Mouse (Mus musculus): Measurements from ENCODE around the gene 2010300C02Rik. TPM values are rescaled to one million over a fixed set of nuclear protein-coding genes. Genes with fewer than 3 reads are reported as not detected.

2010300C02Rik gene
- polyA plus RNA-seq, 1 experiment from 2014 or later = 9.2 TPM

DNA sequence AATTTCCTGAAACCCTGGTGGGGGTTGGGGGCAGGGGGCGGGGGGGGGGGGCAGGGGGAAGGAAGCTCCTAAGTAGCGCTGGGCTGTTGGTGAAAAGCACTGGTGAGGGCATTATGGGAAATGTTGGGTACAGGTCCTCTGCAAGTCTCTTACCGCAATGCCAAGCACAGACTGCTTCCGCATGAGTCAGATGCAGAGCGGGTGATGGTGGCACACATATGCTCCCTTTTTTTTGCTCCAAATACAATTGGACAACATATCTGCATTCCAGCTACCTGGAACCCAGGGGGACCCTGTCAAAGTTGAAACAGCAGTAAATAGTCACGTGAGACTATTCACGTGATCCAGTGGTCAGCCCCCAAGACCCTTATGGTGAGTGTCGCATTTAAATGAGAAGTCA, 7.3 kb upstream of the 2010300C02Rik start:
- Histone ChIP-seq H3K4me2 (replicated peaks; ENCODE audit: low read depth, low read length) (no peak overlapping the region), H3K4me1 (ENCODE audit: insufficient read depth, low read depth, low read length) (no peaks in the 10 kb centered on the region), H3K27me3 (replicated peaks; ENCODE audit: insufficient read depth, low read length) (no peaks in the 10 kb centered on the region), H3K27ac (ENCODE audit: low read length) (no peak overlapping the region), H3K9ac (replicated peaks; ENCODE audit: low read depth) (no peak overlapping the region), H3K4me3 (ENCODE audit: low read depth, low read length) (no peak overlapping the region), H3K9me3 (ENCODE audit: low read length) (no peaks in the 10 kb centered on the region), H3K36me3 (ENCODE audit: insufficient read depth, low read length) (no peaks in the 10 kb centered on the region)
- ATAC-seq (no peak), DNase-seq (ENCODE audit: low spot score) (no peak)
- TF ChIP-seq CTCF (IDR thresholded peaks at IDR 0.05) = no peak
- TF ChIP-seq EP300 (IDR thresholded peaks at IDR 0.05) = no peak
- 88% methylated on average over 8 of the region's 8 CpGs for WGBS

DNA sequence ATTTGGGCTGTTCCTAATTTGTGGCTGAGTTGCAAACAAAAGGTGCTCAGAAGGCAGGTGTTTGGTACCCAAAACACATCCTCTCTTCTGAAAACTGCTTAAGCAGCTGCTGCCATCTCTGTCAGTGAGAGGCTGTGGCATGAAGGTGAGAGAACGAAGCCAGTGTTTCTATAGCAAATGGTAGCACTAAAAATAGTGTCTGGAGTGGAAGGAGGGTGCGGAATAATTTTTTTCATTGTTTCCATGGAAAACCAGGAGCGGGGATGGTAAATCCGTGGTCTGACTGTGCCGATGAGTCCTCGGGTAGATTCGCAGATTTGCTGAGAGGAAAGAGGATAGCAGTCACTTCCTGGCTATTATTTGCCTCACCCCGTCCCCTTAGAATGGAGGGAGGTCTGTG, 6.5 kb upstream of the 2010300C02Rik start:
- H3K9ac ChIP-seq (replicated peaks; ENCODE audit: low read depth) = no peak overlapping the region
- TF ChIP-seq EP300 (IDR thresholded peaks at IDR 0.05) = no peak
- no peak for TF ChIP-seq CTCF (IDR thresholded peaks at IDR 0.05)

GRCm38 (mm10) chr1:37725880-37726279, 6.0 kb upstream of the 2010300C02Rik start:
- TF ChIP-seq CTCF (IDR thresholded peaks at IDR 0.05) = no peak
- TF ChIP-seq EP300 (IDR thresholded peaks at IDR 0.05) = no peak
- ATAC-seq (no peak), DNase-seq (ENCODE audit: low spot score) (no peak)

More for the DNA sequence above, 6.5 kb upstream of the 2010300C02Rik start:
- Histone ChIP-seq H3K4me1 (ENCODE audit: insufficient read depth, low read depth, low read length) (no peaks in the 10 kb centered on the region), H3K4me2 (replicated peaks; ENCODE audit: low read depth, low read length) (no peak overlapping the region), H3K9me3 (ENCODE audit: low read length) (no peaks in the 10 kb centered on the region), H3K4me3 (ENCODE audit: low read depth, low read length) (no peak overlapping the region), H3K27ac (ENCODE audit: low read length) (no peak overlapping the region), H3K27me3 (replicated peaks; ENCODE audit: insufficient read depth, low read length) (no peaks in the 10 kb centered on the region), H3K36me3 (ENCODE audit: insufficient read depth, low read length) (no peaks in the 10 kb centered on the region)
- ATAC-seq (no peak), DNase-seq (ENCODE audit: low spot score) (no peak)
- 55% methylated on average over 8 of the region's 8 CpGs for WGBS

DNA sequence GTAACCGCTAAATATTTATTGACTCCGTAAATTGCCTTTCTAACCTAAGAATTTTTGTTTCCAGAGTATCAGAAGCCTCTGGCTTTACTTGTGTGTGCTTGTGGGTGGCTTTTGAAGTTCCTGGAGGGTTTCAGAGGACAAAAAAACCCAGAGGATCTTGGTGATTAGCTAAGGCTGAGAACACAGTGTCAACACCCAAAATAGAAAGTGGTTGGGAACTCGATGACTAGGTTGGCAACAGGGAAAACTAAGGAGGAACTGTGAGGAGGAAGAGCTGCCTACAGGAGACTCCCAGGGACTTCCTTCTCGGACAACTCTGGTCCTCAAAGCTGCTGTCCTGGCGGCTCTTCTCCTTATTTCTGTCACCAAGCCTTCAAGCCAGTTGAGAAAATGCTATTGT, 1.2 kb upstream of the 2010300C02Rik start:
- no peaks in the 10 kb centered on the region for H3K9me3 ChIP-seq (ENCODE audit: low read length)
- H3K4me3 ChIP-seq (ENCODE audit: low read depth, low read length) = no peak overlapping the region
- no peak overlapping the region for H3K27ac ChIP-seq (ENCODE audit: low read length)
- DNase-seq (ENCODE audit: low spot score) (no peak), ATAC-seq (no peak)
- H3K9ac ChIP-seq (replicated peaks; ENCODE audit: low read depth) = no peak overlapping the region
- H3K4me2 ChIP-seq (replicated peaks; ENCODE audit: low read depth, low read length) = no peak overlapping the region
- no peak for TF ChIP-seq CTCF (IDR thresholded peaks at IDR 0.05)
- TF ChIP-seq EP300 (IDR thresholded peaks at IDR 0.05) = no peak
- H3K36me3 ChIP-seq (ENCODE audit: insufficient read depth, low read length) = no peaks in the 10 kb centered on the region
- 61% methylated on average over 5 of the region's 5 CpGs for WGBS
- H3K4me1 ChIP-seq (ENCODE audit: insufficient read depth, low read depth, low read length) = no peaks in the 10 kb centered on the region
- H3K27me3 ChIP-seq (replicated peaks; ENCODE audit: insufficient read depth, low read length) = 0 out of 2 replicates have a peak, but pooled peaks cover 2% of the 10 kb centered on the region

More at GRCm38 (mm10) chr1:37725880-37726279, 6.0 kb upstream of the 2010300C02Rik start:
- Histone ChIP-seq H3K4me1 (ENCODE audit: insufficient read depth, low read depth, low read length) (no peaks in the 10 kb centered on the region), H3K27me3 (replicated peaks; ENCODE audit: insufficient read depth, low read length) (no peaks in the 10 kb centered on the region), H3K27ac (ENCODE audit: low read length) (no peak overlapping the region), H3K36me3 (ENCODE audit: insufficient read depth, low read length) (no peaks in the 10 kb centered on the region), H3K9me3 (ENCODE audit: low read length) (no peaks in the 10 kb centered on the region), H3K4me3 (ENCODE audit: low read depth, low read length) (no peak overlapping the region), H3K4me2 (replicated peaks; ENCODE audit: low read depth, low read length) (no peak overlapping the region), H3K9ac (replicated peaks; ENCODE audit: low read depth) (no peak overlapping the region)
- 57% methylated on average over 12 of the region's 12 CpGs for WGBS

GRCm38 (mm10) chr1:37719030-37719723, 708 bp downstream of the 2010300C02Rik start:
- Histone ChIP-seq H3K36me3 (ENCODE audit: insufficient read depth, low read length) (no peaks in the 10 kb centered on the region), H3K27me3 (replicated peaks; ENCODE audit: insufficient read depth, low read length) (0 out of 2 replicates have a peak, but pooled peaks cover 2% of the 10 kb centered on the region), H3K4me3 (ENCODE audit: low read depth, low read length) (peak overlapping the region; percentile 62), H3K9ac (replicated peaks; ENCODE audit: low read depth) (peak overlapping the region; percentile 56), H3K9me3 (ENCODE audit: low read length) (no peaks in the 10 kb centered on the region), H3K4me2 (replicated peaks; ENCODE audit: low read depth, low read length) (peak overlapping the region; percentile 97), H3K4me1 (ENCODE audit: insufficient read depth, low read depth, low read length) (no peaks in the 10 kb centered on the region), H3K27ac (ENCODE audit: low read length) (peak overlapping the region; percentile 84)
- 4% methylated on average over 46 of the region's 49 CpGs for WGBS
- no peak for TF ChIP-seq CTCF (IDR thresholded peaks at IDR 0.05)
- TF ChIP-seq EP300 (IDR thresholded peaks at IDR 0.05) = no peak
- ATAC-seq = peak; percentile 46
- peak; percentile 54 for DNase-seq (ENCODE audit: low spot score)

DNA sequence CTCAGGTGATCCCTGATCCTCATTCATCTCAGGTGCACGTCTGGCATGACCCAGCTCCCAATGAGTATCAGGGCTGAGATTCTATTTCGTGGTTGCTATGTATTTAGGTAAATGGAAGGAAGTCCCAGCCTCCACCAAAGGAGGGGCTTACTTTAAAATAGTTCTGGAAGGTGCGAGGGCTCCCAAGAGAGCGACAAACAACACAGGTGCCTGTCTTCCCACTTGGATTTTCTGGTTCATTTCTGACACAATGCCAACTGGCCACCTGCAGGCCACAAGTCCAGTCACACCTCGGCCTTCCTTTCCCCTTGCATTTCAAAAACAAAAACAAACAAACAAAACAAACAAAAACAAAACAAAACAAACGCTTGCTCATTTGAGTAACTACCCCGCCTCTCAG, 1.4 kb downstream of the 2010300C02Rik start:
- Histone ChIP-seq H3K36me3 (ENCODE audit: insufficient read depth, low read length) (no peaks in the 10 kb centered on the region), H3K4me1 (ENCODE audit: insufficient read depth, low read depth, low read length) (no peaks in the 10 kb centered on the region), H3K27ac (ENCODE audit: low read length) (0 out of 2 replicates have a peak overlapping the region, but pooled peaks have one; percentile 84), H3K27me3 (replicated peaks; ENCODE audit: insufficient read depth, low read length) (0 out of 2 replicates have a peak, but pooled peaks cover 2% of the 10 kb centered on the region), H3K4me2 (replicated peaks; ENCODE audit: low read depth, low read length) (peak overlapping the region; percentile 97), H3K4me3 (ENCODE audit: low read depth, low read length) (peak overlapping the region; percentile 62; the same call in 1 of the 2 replicates), H3K9ac (replicated peaks; ENCODE audit: low read depth) (no peak overlapping the region), H3K9me3 (ENCODE audit: low read length) (no peaks in the 10 kb centered on the region)
- ATAC-seq = peak; percentile 34
- 38% methylated on average over 7 of the region's 7 CpGs for WGBS
- TF ChIP-seq CTCF (IDR thresholded peaks at IDR 0.05) (peak; percentile 8; the same call in 1 of the 2 replicates), EP300 (IDR thresholded peaks at IDR 0.05) (no peak)
- DNase-seq (ENCODE audit: low spot score) = peak; percentile 49
